Mouse (Mus musculus) C2C12 (cell line): ENCODE data around the gene Tmem256.
"Not testable (repeated sequence)": the region's sequence is repeated elsewhere in the genome, so short reads cannot be mapped to it uniquely, and the experiment has no call there.

Experiments
- CEBPB ChIP-seq: IDR thresholded peaks from one replicate; pipeline ENCODE4 v1.6.1; 2011; ENCODE audit warnings: low read depth, mild to moderate bottlenecking, control low read depth, moderate library complexity
- CTCF ChIP-seq: IDR thresholded peaks from one replicate; pipeline ENCODE4 v1.5.1; 2011; ENCODE audit not compliant: control insufficient read depth, insufficient read depth, insufficient read length
- FOSL1 ChIP-seq: IDR thresholded peaks from one replicate; pipeline ENCODE4 v1.8.0; 2011; ENCODE audit warnings: mild to moderate bottlenecking, low read length; ENCODE audit not compliant: poor library complexity, insufficient read depth, severe bottlenecking
- MAX ChIP-seq: IDR thresholded peaks from one replicate; pipeline ENCODE4 v1.6.1; 2011; ENCODE audit warnings: mild to moderate bottlenecking, control low read depth
- MYOD1 ChIP-seq: IDR thresholded peaks from one replicate; pipeline ENCODE4 v1.6.1; 2011; ENCODE audit warnings: low read depth; ENCODE audit not compliant: control insufficient read depth, insufficient read length
- MYOG ChIP-seq: IDR thresholded peaks from one replicate; pipeline ENCODE4 v1.6.1; 2011; ENCODE audit not compliant: control insufficient read depth, insufficient read length; ENCODE audit errors: extremely low read depth
- USF1 ChIP-seq: IDR thresholded peaks from one replicate; pipeline ENCODE4 v1.6.1; 2011; ENCODE audit warnings: low read depth, mild to moderate bottlenecking, control low read depth, moderate library complexity

GRCm38 (mm10) chr11:69863729-69864128, 25.4 kb downstream of the Tmem256 start:
- not testable (repeated sequence) for TF ChIP-seq CTCF, MYOD1, MYOG, USF1, MAX, FOSL1, CEBPB
